Mouse (Mus musculus): ENCODE measurements around the gene Cdh11.
"Not testable (repeated sequence)": the region's sequence is repeated elsewhere in the genome, so short reads cannot be mapped to it uniquely, and the experiment has no call there.

The Cdh11 gene

GRCm38 (mm10) chr8:102725496-102725895 is 59.9 kb downstream of the Cdh11 start:
- intact Hi-C loops (cut with DNase I): no loop called here

- intact Hi-C loops (cut with DNase I): no loop called here
Measured at GRCm38 (mm10) chr8:102715956-102716355, 69.5 kb downstream of the Cdh11 start.

GRCm38 (mm10) chr8:102707305-102707704 is 78.1 kb downstream of the Cdh11 start:
- intact Hi-C loops (cut with DNase I): no loop called here

GRCm38 (mm10) chr8:102705376-102705905 is 80.0 kb downstream of the Cdh11 start:
- intact Hi-C loops (cut with DNase I): no loop called here

GRCm38 (mm10) chr8:102700245-102700644 is 85.2 kb downstream of the Cdh11 start:
- intact Hi-C loops (cut with DNase I): no loop called here

- intact Hi-C loops (cut with DNase I): no loop called here
Measured at GRCm38 (mm10) chr8:102698232-102698837, 87.1 kb downstream of the Cdh11 start.

GRCm38 (mm10) chr8:102693465-102693864 is 92.0 kb downstream of the Cdh11 start:
- intact Hi-C loops (cut with DNase I): no loop called here

GRCm38 (mm10) chr8:102685491-102685890 is 100.0 kb downstream of the Cdh11 start:
- intact Hi-C loops (cut with DNase I): not testable (repeated sequence)

GRCm38 (mm10) chr8:102685023-102685422 is 100.4 kb downstream of the Cdh11 start:
- intact Hi-C loops (cut with DNase I): no loop called here

- intact Hi-C loops (cut with DNase I): no loop called here
Measured at GRCm38 (mm10) chr8:102677148-102677547, 108.3 kb downstream of the Cdh11 start.

GRCm38 (mm10) chr8:102664561-102664960 is 120.9 kb downstream of the Cdh11 start:
- intact Hi-C loops (cut with DNase I): not testable (repeated sequence)

GRCm38 (mm10) chr8:102656529-102656928 is 128.9 kb downstream of the Cdh11 start:
- intact Hi-C loops (cut with DNase I): no loop called here

- intact Hi-C loops (cut with DNase I): no loop called here
Measured at GRCm38 (mm10) chr8:102651964-102652363, 133.5 kb downstream of the Cdh11 start.

GRCm38 (mm10) chr8:102627151-102627550 is 158.3 kb downstream of the Cdh11 start:
- intact Hi-C loops (cut with DNase I): no loop called here

- intact Hi-C loops (cut with DNase I): no loop called here
Measured at GRCm38 (mm10) chr8:102612146-102612545, 173.3 kb downstream of the Cdh11 start.

GRCm38 (mm10) chr8:102601327-102601726 is 184.1 kb downstream of the Cdh11 start:
- intact Hi-C loops (cut with DNase I): no loop called here

- intact Hi-C loops (cut with DNase I): no loop called here
Measured at GRCm38 (mm10) chr8:102596523-102596922, 188.9 kb downstream of the Cdh11 start.

- intact Hi-C loops (cut with DNase I): no loop called here
Measured at GRCm38 (mm10) chr8:102593899-102594298, 191.5 kb downstream of the Cdh11 start.

Small RNA genes lying within 50 kb of the gene (microRNA-seq; reads per million reads assigned to microRNA genes)
- gene Gm26301: 0 reads per million in 2 experiments

Measured in adrenal gland (tissue).